Mouse (Mus musculus) heart, embryonic 16.5 days (tissue): ENCODE data around the gene Gm11034. TPM values are rescaled to one million over a fixed set of nuclear protein-coding genes. Genes with fewer than 3 reads are reported as not detected.

Experiments
- ATAC-seq: fragments of 200-750 bp; cut with Nextera tagmentation; replicated peaks from 2 replicates; pipeline ENCODE4 v1.8.0; 2017; ENCODE audit warnings: moderate number of reproducible peaks; ENCODE audit not compliant: insufficient read depth, low FRiP score; ENCODE audit errors: extremely low read depth
- H3K27ac ChIP-seq: fragments of 300-500 bp; sonication (generic); 2 replicates; pipeline ENCODE4 v1.5.1; 2014; ENCODE audit warnings: mild to moderate bottlenecking, low read length, control low read depth, moderate library complexity
- H3K27me3 ChIP-seq: fragments of 300-500 bp; sonication (generic); 2 replicates; pipeline ENCODE4 v1.6.1; 2014; ENCODE audit warnings: low read length, mixed read lengths; ENCODE audit not compliant: control insufficient read depth, insufficient read depth
- H3K36me3 ChIP-seq: fragments of 300-500 bp; sonication (generic); 2 replicates; pipeline ENCODE4 v1.6.1; 2014; ENCODE audit not compliant: control insufficient read depth, insufficient read depth
- H3K4me1 ChIP-seq: fragments of 300-500 bp; sonication (generic); 2 replicates; pipeline ENCODE4 v1.6.1; 2014; ENCODE audit warnings: low read length, mixed read lengths; ENCODE audit not compliant: control insufficient read depth, insufficient read depth
- H3K4me2 ChIP-seq: fragments of 300-500 bp; sonication (generic); 2 replicates; pipeline ENCODE4 v1.6.1; 2014; ENCODE audit warnings: low read depth, mild to moderate bottlenecking, control low read depth, low read length
- H3K4me3 ChIP-seq: fragments of 300-500 bp; sonication (generic); 2 replicates; pipeline ENCODE4 v1.5.1; 2014; ENCODE audit warnings: mild to moderate bottlenecking, control low read depth, low read length
- H3K9ac ChIP-seq: fragments of 300-500 bp; sonication (generic); 2 replicates; pipeline ENCODE4 v1.6.1; 2014; ENCODE audit warnings: low read length, control low read depth
- H3K9me3 ChIP-seq: fragments of 300-500 bp; sonication (generic); replicated peaks from 2 replicates; pipeline ENCODE4 v1.6.1; 2016; ENCODE audit warnings: low read length; ENCODE audit not compliant: control insufficient read depth
- WGBS: fragments of 180-500 bp; shearing (Covaris S2); extraction: QIAGEN DNeasy Blood & Tissue Kit; methylation state at CpG from one replicate; pipeline ENCODE4 v1.1.7; 2014; 5-methylcytosine and 5-hydroxymethylcytosine counted together
- polyA plus RNA-seq: library from polyadenylated mRNA; unstranded; fragments of >200 nt; fragmentation: Nextera tagmentation; extraction: Ambion mirVana; gene quantifications from 2 replicates; pipeline ENCODE4 v1.2.1, GENCODE M21; 2015

The Gm11034 gene
- not detected in 2 replicates for polyA plus RNA-seq

GRCm38 (mm10) chr8:72213536-72213935, at the start of gene Gm11034:
Gene Gm11034 (minus strand): TSS chr8:72213636.
- Histone ChIP-seq H3K27me3 (peaks cover 6% of the 10 kb centered on the region; the same call in 1 of the 2 replicates), H3K4me3 (no peak within 1 kb of the TSS), H3K36me3 (no peaks in the 10 kb centered on the region), H3K9me3 (no peaks in the 10 kb centered on the region), H3K27ac (no peak within 1 kb of the TSS), H3K4me1 (no peaks in the 10 kb centered on the region), H3K4me2 (no peak within 1 kb of the TSS), H3K9ac (no peak within 1 kb of the TSS)
- no peak for ATAC-seq
- WGBS = 73% methylated on average over 4 of the region's 4 CpGs

- no peak overlapping the region for H3K9ac ChIP-seq
- no peak overlapping the region for H3K4me3 ChIP-seq
- H3K9me3 ChIP-seq = no peaks in the 10 kb centered on the region
- no peak for ATAC-seq
- H3K4me1 ChIP-seq = peaks cover 10% of the 10 kb centered on the region
- 91% methylated on average over 2 of the region's 2 CpGs for WGBS
- H3K27me3 ChIP-seq = no peaks in the 10 kb centered on the region
- H3K27ac ChIP-seq = no peak overlapping the region
- no peak overlapping the region for H3K4me2 ChIP-seq
- no peaks in the 10 kb centered on the region for H3K36me3 ChIP-seq
Observed at GRCm38 (mm10) chr8:72262756-72263155, 49.3 kb upstream of the Gm11034 start.

GRCm38 (mm10) chr8:72261872-72262271, 48.4 kb upstream of the Gm11034 start:
- no peak for ATAC-seq
- Histone ChIP-seq H3K27me3 (no peaks in the 10 kb centered on the region), H3K27ac (no peak overlapping the region), H3K9ac (no peak overlapping the region), H3K4me2 (no peak overlapping the region), H3K36me3 (peaks cover 3% of the 10 kb centered on the region; the same call in 1 of the 2 replicates), H3K4me1 (peaks cover 10% of the 10 kb centered on the region), H3K4me3 (no peak overlapping the region), H3K9me3 (no peaks in the 10 kb centered on the region)
- WGBS = 41% methylated on average over 5 of the region's 5 CpGs

GRCm38 (mm10) chr8:72261431-72261830, 48.0 kb upstream of the Gm11034 start:
- no peak overlapping the region for H3K4me3 ChIP-seq
- H3K4me2 ChIP-seq = no peak overlapping the region
- H3K4me1 ChIP-seq = peaks cover 10% of the 10 kb centered on the region
- peaks cover 5% of the 10 kb centered on the region; the same call in 1 of the 2 replicates for H3K36me3 ChIP-seq
- peak overlapping the region; percentile 70; the same call in 1 of the 2 replicates for H3K27ac ChIP-seq
- H3K9me3 ChIP-seq = no peaks in the 10 kb centered on the region
- peak overlapping the region; percentile 42 for H3K9ac ChIP-seq
- no peak for ATAC-seq
- no peaks in the 10 kb centered on the region for H3K27me3 ChIP-seq

GRCm38 (mm10) chr8:72261019-72261418, 47.6 kb upstream of the Gm11034 start:
- H3K36me3 ChIP-seq = peaks cover 5% of the 10 kb centered on the region; the same call in 1 of the 2 replicates
- H3K9me3 ChIP-seq = no peaks in the 10 kb centered on the region
- 12% methylated on average over 2 of the region's 2 CpGs for WGBS
- H3K27ac ChIP-seq = peak overlapping the region; percentile 70
- no peaks in the 10 kb centered on the region for H3K27me3 ChIP-seq
- no peak overlapping the region for H3K4me3 ChIP-seq
- no peak overlapping the region for H3K4me2 ChIP-seq
- peak overlapping the region; percentile 53 for H3K9ac ChIP-seq
- H3K4me1 ChIP-seq = peaks cover 10% of the 10 kb centered on the region
- peak; percentile 28 for ATAC-seq

- Histone ChIP-seq H3K9me3 (no peaks in the 10 kb centered on the region), H3K4me1 (peaks cover 10% of the 10 kb centered on the region), H3K9ac (peak overlapping the region; percentile 53), H3K27me3 (no peaks in the 10 kb centered on the region), H3K4me2 (no peak overlapping the region), H3K36me3 (peaks cover 8% of the 10 kb centered on the region; the same call in 1 of the 2 replicates), H3K4me3 (no peak overlapping the region), H3K27ac (peak overlapping the region; percentile 70)
- peak; percentile 25; the same call in 1 of the 2 replicates for ATAC-seq
- 46% methylated on average over 4 of the region's 4 CpGs for WGBS
Observed at GRCm38 (mm10) chr8:72260585-72260984, 47.1 kb upstream of the Gm11034 start.

- no peaks in the 10 kb centered on the region for H3K9me3 ChIP-seq
- WGBS = 68% methylated on average over 2 of the region's 2 CpGs
- no peak overlapping the region for H3K27ac ChIP-seq
- H3K27me3 ChIP-seq = no peaks in the 10 kb centered on the region
- H3K4me3 ChIP-seq = no peak overlapping the region
- no peak overlapping the region for H3K4me2 ChIP-seq
- no peak for ATAC-seq
- H3K36me3 ChIP-seq = peaks cover 8% of the 10 kb centered on the region; the same call in 1 of the 2 replicates
- H3K9ac ChIP-seq = no peak overlapping the region
- peaks cover 10% of the 10 kb centered on the region for H3K4me1 ChIP-seq
Observed at GRCm38 (mm10) chr8:72259862-72260261, 46.4 kb upstream of the Gm11034 start.

GRCm38 (mm10) chr8:72257902-72258238, 44.4 kb upstream of the Gm11034 start:
- Histone ChIP-seq H3K27ac (no peak overlapping the region), H3K9me3 (no peaks in the 10 kb centered on the region), H3K9ac (no peak overlapping the region), H3K4me3 (no peak overlapping the region), H3K27me3 (no peaks in the 10 kb centered on the region), H3K4me1 (peaks cover 10% of the 10 kb centered on the region), H3K36me3 (peaks cover 17% of the 10 kb centered on the region), H3K4me2 (no peak overlapping the region)
- WGBS = 93% methylated on average over 1 of the region's 1 CpGs
- no peak for ATAC-seq

- no peak for ATAC-seq
- Histone ChIP-seq H3K9ac (no peak overlapping the region), H3K4me3 (no peak overlapping the region), H3K36me3 (peaks cover 20% of the 10 kb centered on the region), H3K4me2 (no peak overlapping the region), H3K4me1 (peaks cover 10% of the 10 kb centered on the region), H3K27ac (no peak overlapping the region), H3K9me3 (no peaks in the 10 kb centered on the region), H3K27me3 (no peaks in the 10 kb centered on the region)
- 51% methylated on average over 7 of the region's 7 CpGs for WGBS
Observed at GRCm38 (mm10) chr8:72257171-72257901, 43.9 kb upstream of the Gm11034 start.
